Mouse (Mus musculus) spleen, adult 2 months (tissue): Measurements from ENCODE around the gene Trpm1. TPM values are rescaled to one million over a fixed set of nuclear protein-coding genes. Genes with fewer than 3 reads are reported as not detected.

Experiments used
- DNase-seq, 2 experiments: peaks; one replicate each; pipeline versions ENCODE4 v3.0.0 to v3.0.0-alpha.2; 2012 to 2021; ENCODE audit warnings: low spot score in 2 of 2, low read depth in 1 of 2
- H3K27ac ChIP-seq: fragments of 200-500 bp; 2 replicates; pipeline ENCODE4 v1.5.1; 2012; ENCODE audit warnings: low read length, inconsistent platforms; ENCODE audit not compliant: insufficient read depth
- H3K27me3 ChIP-seq: fragments of 200-500 bp; 2 replicates; pipeline ENCODE4 v1.6.1; 2012; ENCODE audit warnings: mild to moderate bottlenecking, moderate library complexity, low read length, inconsistent platforms; ENCODE audit not compliant: control insufficient read depth, insufficient read depth
- H3K36me3 ChIP-seq: fragments of 200-500 bp; 2 replicates; pipeline ENCODE4 v1.6.1; 2012; ENCODE audit warnings: mild to moderate bottlenecking, low read length, inconsistent platforms; ENCODE audit not compliant: control insufficient read depth, insufficient read depth
- H3K4me1 ChIP-seq: fragments of 200-500 bp; 2 replicates; pipeline ENCODE4 v1.6.1; 2011; ENCODE audit warnings: inconsistent platforms; ENCODE audit not compliant: control insufficient read depth, insufficient read depth, insufficient read length
- H3K4me3 ChIP-seq: fragments of 200-500 bp; 2 replicates; pipeline ENCODE4 v1.5.1; 2011; ENCODE audit warnings: mild to moderate bottlenecking, inconsistent platforms; ENCODE audit not compliant: insufficient read depth, insufficient read length; ENCODE audit errors: extremely low read depth
- CTCF ChIP-seq: fragments of 200-500 bp; IDR thresholded peaks from 2 replicates; pipeline ENCODE4 v1.5.1; 2011; ENCODE audit warnings: mild to moderate bottlenecking, inconsistent platforms; ENCODE audit not compliant: insufficient read depth, insufficient read length, insufficient replicate concordance; ENCODE audit errors: extremely low read depth
- POLR2A ChIP-seq: fragments of 200-500 bp; IDR thresholded peaks from 2 replicates; pipeline ENCODE4 v1.6.1; 2011; ENCODE audit warnings: low read depth, low read length, inconsistent platforms
- WGBS: fragments of 180-500 bp; shearing (Covaris S2); methylation state at CpG from one replicate; pipeline ENCODE4 v1.1.7; 2018; 5-methylcytosine and 5-hydroxymethylcytosine counted together
- polyA plus RNA-seq: library from polyadenylated mRNA; depleted of rRNA; stranded (reverse); fragments of >200 nt; gene quantifications from 2 replicates; pipeline ENCODE4 v1.2.3, GENCODE M21; 2012

The Trpm1 gene
- polyA plus RNA-seq, 1 experiment = 0.97 TPM

DNA sequence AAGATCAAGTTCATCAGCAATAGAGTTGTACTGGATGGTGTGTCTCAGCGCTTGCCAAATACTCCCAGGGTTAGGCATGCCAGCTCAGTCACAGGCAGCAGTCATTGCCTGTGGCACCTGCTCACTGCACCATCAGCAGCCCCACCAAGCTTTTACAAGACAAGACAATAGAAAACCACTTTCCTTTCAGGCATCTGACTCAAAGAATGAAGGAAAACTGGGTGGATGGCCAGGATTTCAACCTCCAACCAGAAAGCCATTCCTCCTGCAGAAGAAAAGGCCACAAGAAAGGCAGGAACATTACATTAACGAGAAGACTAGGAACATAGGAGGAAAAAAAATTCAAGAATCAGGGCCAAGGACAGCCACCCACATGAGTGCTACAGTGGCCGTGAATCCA is 100.1 kb downstream of the Trpm1 start:
- no peak for DNase-seq
- Histone ChIP-seq H3K27me3 (no peaks in the 10 kb centered on the region), H3K4me1 (no peaks in the 10 kb centered on the region), H3K4me3 (no peak overlapping the region), H3K36me3 (no peaks in the 10 kb centered on the region), H3K27ac (no peak overlapping the region)
- WGBS = 90% methylated on average over 3 of the region's 3 CpGs
- no peak for TF ChIP-seq CTCF
- TF ChIP-seq POLR2A = no peak

DNA sequence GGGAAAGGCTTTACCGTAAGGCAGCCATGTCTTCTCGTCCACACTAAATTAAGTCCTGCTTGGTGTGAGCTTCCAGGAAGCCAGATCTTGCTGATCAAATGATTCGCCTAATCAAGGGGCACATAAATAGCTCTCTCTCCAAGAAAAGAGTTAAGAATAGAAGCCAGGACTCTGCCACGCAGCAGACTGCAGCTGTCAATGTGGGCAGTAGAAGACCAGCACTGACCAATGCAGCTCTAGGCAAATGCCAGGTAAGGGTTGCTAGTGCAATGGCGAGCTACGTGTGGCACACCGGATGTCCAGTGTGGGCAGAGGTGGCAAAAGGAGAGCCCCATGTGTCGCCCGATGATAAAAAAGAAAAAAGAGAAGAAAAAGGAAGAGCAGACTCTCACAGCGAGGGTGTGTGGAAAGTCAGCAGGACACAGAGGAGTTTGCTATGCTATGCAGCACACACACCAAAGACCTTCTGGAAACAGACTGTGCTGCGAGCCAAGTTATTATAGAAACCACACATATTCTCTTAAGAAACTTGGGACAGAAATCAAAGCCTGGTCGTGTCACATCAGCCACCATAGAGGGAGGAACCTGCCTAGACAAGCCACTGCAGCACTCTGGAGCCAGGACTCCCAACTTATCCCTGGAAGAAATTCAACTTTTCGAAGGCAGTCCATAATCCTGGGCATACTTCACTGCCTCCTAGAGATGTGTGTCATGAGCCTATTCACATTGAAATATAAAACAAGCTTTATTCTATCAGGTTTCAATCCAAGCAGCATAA is 112.1 kb downstream of the Trpm1 start:
- Histone ChIP-seq H3K27me3 (0 out of 2 replicates have a peak, but pooled peaks cover 3% of the 10 kb centered on the region), H3K4me3 (no peak overlapping the region), H3K36me3 (no peaks in the 10 kb centered on the region), H3K4me1 (no peaks in the 10 kb centered on the region), H3K27ac (no peak overlapping the region)
- no peak for DNase-seq
- TF ChIP-seq CTCF = no peak
- no peak for TF ChIP-seq POLR2A
- 86% methylated on average over 13 of the region's 13 CpGs for WGBS

DNA sequence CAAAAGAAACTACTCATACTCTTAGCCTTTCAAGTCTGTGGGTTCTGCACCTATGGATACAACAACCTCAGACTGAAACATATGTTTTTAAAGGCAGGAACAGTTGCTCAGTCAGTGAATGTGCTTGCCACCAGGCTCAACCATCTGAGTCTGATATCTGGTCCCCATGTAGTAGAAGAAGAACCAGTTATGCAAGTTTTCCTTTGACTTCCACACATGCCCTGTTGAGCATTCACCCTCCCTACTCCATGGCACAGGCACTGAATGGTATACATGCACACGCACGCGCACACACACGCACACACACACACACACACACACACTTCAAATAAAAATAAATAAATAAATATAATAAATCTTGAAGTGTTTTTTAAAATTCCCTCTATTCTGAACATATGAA is 113.0 kb downstream of the Trpm1 start:
- Histone ChIP-seq H3K36me3 (no peaks in the 10 kb centered on the region), H3K27me3 (0 out of 2 replicates have a peak, but pooled peaks cover 3% of the 10 kb centered on the region), H3K4me3 (no peak overlapping the region), H3K27ac (no peak overlapping the region), H3K4me1 (no peaks in the 10 kb centered on the region)
- WGBS = 88% methylated on average over 4 of the region's 4 CpGs
- no peak for DNase-seq
- no peak for TF ChIP-seq CTCF
- no peak for TF ChIP-seq POLR2A

DNA sequence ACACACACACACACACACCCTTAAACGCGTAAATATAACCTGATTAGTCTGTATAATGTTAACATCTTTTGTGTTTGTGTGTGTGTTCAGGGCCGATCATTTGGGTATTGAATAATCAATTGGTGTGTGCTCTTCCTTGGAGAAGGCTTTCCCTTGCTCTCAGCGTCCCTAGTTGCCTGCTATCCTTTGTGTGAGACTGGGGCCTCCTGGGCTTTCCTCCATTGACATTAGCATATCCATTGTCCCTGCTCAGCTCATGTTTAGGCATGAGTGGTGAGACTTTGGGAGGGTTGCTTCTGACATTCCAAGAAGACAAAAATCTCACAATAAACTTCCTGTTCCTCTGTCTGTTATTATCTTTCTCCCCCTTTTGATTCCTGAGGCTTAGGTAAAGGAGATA is 118.3 kb downstream of the Trpm1 start:
- no peak overlapping the region for H3K4me3 ChIP-seq
- H3K36me3 ChIP-seq = no peaks in the 10 kb centered on the region
- TF ChIP-seq CTCF (no peak), POLR2A (no peak)
- 0 out of 2 replicates have a peak, but pooled peaks cover 3% of the 10 kb centered on the region for H3K27me3 ChIP-seq
- 67% methylated on average over 4 of the region's 4 CpGs for WGBS
- no peaks in the 10 kb centered on the region for H3K4me1 ChIP-seq
- no peak overlapping the region for H3K27ac ChIP-seq
- no peak for DNase-seq

DNA sequence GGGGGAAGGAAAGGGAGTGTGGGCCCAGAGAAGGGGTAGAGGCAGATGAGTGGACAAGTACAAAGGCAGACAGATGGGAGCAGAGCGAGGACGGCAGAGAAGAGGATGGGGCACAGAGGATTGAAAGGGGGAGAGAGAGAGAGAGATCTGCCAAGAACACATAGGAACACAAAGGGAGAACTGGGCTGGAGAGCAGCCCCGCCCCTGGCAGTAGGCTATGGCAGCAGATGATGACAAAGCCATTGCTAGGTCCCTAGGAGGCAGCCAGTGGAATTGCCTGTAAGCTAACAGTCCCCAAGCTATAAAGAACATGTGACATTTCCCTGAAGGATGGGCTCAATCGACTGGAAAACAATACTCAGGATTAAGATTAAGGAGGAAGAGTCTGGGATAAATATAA is 121.9 kb downstream of the Trpm1 start:
- TF ChIP-seq CTCF (no peak), POLR2A (no peak)
- no peak overlapping the region for H3K4me3 ChIP-seq
- no peaks in the 10 kb centered on the region for H3K27me3 ChIP-seq
- DNase-seq = no peak
- H3K27ac ChIP-seq = no peak overlapping the region
- H3K4me1 ChIP-seq = no peaks in the 10 kb centered on the region
- H3K36me3 ChIP-seq = no peaks in the 10 kb centered on the region
- 81% methylated on average over 4 of the region's 4 CpGs for WGBS

DNA sequence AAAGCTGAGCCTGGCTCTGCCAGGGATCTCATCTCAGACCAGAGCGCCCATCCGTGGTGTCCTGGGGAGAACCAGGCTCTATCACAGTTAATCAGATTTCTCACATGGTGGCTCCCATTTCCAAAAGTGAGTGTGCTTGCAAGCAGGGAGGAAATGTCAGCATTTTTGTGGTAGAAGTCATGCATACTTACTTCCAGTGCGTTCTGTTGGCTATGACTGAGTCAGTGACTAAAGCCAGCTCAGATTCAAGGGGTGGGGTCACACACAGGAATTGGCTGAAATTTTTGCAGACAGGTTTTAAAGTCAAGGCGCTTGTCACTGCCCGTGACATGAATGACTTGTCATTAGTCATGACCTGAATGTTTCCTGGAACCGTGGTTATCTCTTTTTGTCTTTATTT is 123.3 kb downstream of the Trpm1 start:
- no peak overlapping the region for H3K27ac ChIP-seq
- no peaks in the 10 kb centered on the region for H3K27me3 ChIP-seq
- no peak overlapping the region for H3K4me3 ChIP-seq
- DNase-seq = no peak
- WGBS = 55% methylated on average over 6 of the region's 6 CpGs
- H3K36me3 ChIP-seq = no peaks in the 10 kb centered on the region
- H3K4me1 ChIP-seq = no peaks in the 10 kb centered on the region
- TF ChIP-seq CTCF (no peak), POLR2A (no peak)

DNA sequence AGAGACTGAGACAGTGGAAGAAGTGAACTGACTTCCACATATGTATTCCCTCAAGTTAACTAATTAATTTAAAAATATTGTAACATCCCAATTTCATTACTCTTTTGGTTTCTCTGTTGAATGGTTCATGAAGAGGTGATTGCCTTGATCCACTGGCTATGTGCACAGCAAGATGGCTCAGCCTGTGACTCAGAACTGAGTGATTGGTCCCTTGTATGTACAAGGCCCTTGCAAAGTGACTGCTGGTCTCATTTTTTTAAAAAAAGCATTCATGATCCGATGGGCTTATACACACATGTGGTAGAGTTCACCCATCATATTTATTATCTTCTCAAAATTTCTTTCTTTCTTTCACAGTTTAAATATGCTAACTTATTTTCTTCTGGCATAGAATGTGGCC is 124.9 kb downstream of the Trpm1 start:
- 90% methylated on average over 1 of the region's 1 CpGs for WGBS
- TF ChIP-seq CTCF (no peak), POLR2A (no peak)
- no peaks in the 10 kb centered on the region for H3K4me1 ChIP-seq

DNA sequence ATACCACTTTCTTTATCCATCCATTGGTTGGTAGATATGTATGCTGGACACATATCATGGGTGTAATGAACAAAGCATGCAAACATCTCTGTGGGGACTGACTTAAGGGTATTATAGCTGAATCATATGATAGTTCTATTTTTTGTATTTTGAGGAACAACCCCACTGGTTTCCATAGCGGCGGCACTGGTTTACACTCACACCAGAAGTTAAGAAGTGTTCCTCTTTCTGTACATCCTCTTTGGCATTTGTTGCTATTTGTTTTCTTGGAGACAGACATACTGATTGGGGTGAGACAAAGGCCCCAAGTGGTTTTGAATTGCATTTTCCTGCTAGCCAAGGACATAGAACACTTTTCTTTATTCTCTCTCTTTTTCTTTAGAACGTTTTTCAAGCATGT is 125.9 kb downstream of the Trpm1 start:
- Histone ChIP-seq H3K36me3 (no peaks in the 10 kb centered on the region), H3K4me3 (no peak overlapping the region), H3K4me1 (no peaks in the 10 kb centered on the region), H3K27me3 (0 out of 2 replicates have a peak, but pooled peaks cover 2% of the 10 kb centered on the region), H3K27ac (no peak overlapping the region)
- TF ChIP-seq CTCF = no peak
- no peak for TF ChIP-seq POLR2A
- DNase-seq = no peak
- WGBS = 15% methylated on average over 3 of the region's 3 CpGs

More for the DNA sequence above, 124.9 kb downstream of the Trpm1 start:
- Histone ChIP-seq H3K27ac (no peak overlapping the region), H3K4me3 (no peak overlapping the region), H3K36me3 (no peaks in the 10 kb centered on the region), H3K27me3 (0 out of 2 replicates have a peak, but pooled peaks cover 2% of the 10 kb centered on the region)
- DNase-seq = no peak
